Mouse (Mus musculus) stomach, embryonic 15.5 days (tissue): Measurements from ENCODE around the gene Chst11. TPM values are rescaled to one million over a fixed set of nuclear protein-coding genes. Genes with fewer than 3 reads are reported as not detected.
A peak's percentile ranks its signal among the peaks of the same experiment; 100 is the strongest.

Experiments used
- ATAC-seq: fragments of 200-750 bp; cut with Nextera tagmentation; 2 replicates; pipeline ENCODE4 v1.8.0; 2017; ENCODE audit warnings: low read depth, moderate number of reproducible peaks, moderate TSS enrichment; ENCODE audit not compliant: insufficient read depth, low FRiP score
- H3K27ac ChIP-seq: fragments of 300-500 bp; sonication (generic); 2 replicates; pipeline ENCODE4 v1.5.1; 2015; ENCODE audit warnings: mild to moderate bottlenecking, inconsistent platforms
- H3K27me3 ChIP-seq: fragments of 300-500 bp; sonication (generic); replicated peaks from 2 replicates; pipeline ENCODE4 v1.6.1; 2015; ENCODE audit warnings: inconsistent platforms
- H3K36me3 ChIP-seq: fragments of 300-500 bp; sonication (generic); 2 replicates; pipeline ENCODE4 v1.6.1; 2015; ENCODE audit warnings: inconsistent platforms
- H3K4me1 ChIP-seq: fragments of 300-500 bp; sonication (generic); 2 replicates; pipeline ENCODE4 v1.6.1; 2015; ENCODE audit warnings: inconsistent platforms
- H3K4me2 ChIP-seq: fragments of 300-500 bp; sonication (generic); 2 replicates; pipeline ENCODE4 v1.6.1; 2015; ENCODE audit warnings: mild to moderate bottlenecking, inconsistent platforms
- H3K4me3 ChIP-seq: fragments of 300-500 bp; sonication (generic); replicated peaks from 2 replicates; pipeline ENCODE4 v1.5.1; 2015; ENCODE audit warnings: inconsistent platforms
- H3K9ac ChIP-seq: fragments of 300-500 bp; sonication (generic); 2 replicates; pipeline ENCODE4 v1.6.1; 2015; ENCODE audit warnings: inconsistent platforms
- H3K9me3 ChIP-seq: fragments of 300-500 bp; sonication (generic); 2 replicates; pipeline ENCODE4 v1.6.1; 2016; ENCODE audit warnings: inconsistent platforms
- WGBS: fragments of 180-500 bp; shearing (Covaris S2); methylation state at CpG from one replicate; pipeline ENCODE4 v1.1.7; 2015; 5-methylcytosine and 5-hydroxymethylcytosine counted together
- polyA plus RNA-seq: library from polyadenylated mRNA; unstranded; fragments of >200 nt; fragmentation: Nextera tagmentation; extraction: Ambion mirVana; gene quantifications from 2 replicates; pipeline ENCODE4 v1.2.1, GENCODE M21; 2015

Chst11 gene
- polyA plus RNA-seq, 1 experiment from 2014 or later = 1.4 TPM

- no peaks in the 10 kb centered on the region for H3K27me3 ChIP-seq
- H3K9me3 ChIP-seq = no peaks in the 10 kb centered on the region
- no peak overlapping the region for H3K4me2 ChIP-seq
- no peak for ATAC-seq
- H3K4me3 ChIP-seq = no peak overlapping the region
- H3K9ac ChIP-seq = no peak overlapping the region
- WGBS = 44% methylated on average over 15 of the region's 15 CpGs
- peaks cover 4% of the 10 kb centered on the region; the same call in 1 of the 2 replicates for H3K4me1 ChIP-seq
- H3K36me3 ChIP-seq = no peaks in the 10 kb centered on the region
- no peak overlapping the region for H3K27ac ChIP-seq
Observed at GRCm38 (mm10) chr10:83102745-83103144, 117.4 kb downstream of the Chst11 start.

- Histone ChIP-seq H3K4me1 (peaks cover 10% of the 10 kb centered on the region), H3K9ac (no peak overlapping the region), H3K27me3 (no peaks in the 10 kb centered on the region), H3K36me3 (no peaks in the 10 kb centered on the region), H3K4me3 (no peak overlapping the region), H3K27ac (no peak overlapping the region), H3K9me3 (no peaks in the 10 kb centered on the region), H3K4me2 (no peak overlapping the region)
- no peak for ATAC-seq
- 92% methylated on average over 8 of the region's 8 CpGs for WGBS
Observed at GRCm38 (mm10) chr10:83104221-83104620, 118.9 kb downstream of the Chst11 start.

GRCm38 (mm10) chr10:83106152-83106746, 121.0 kb downstream of the Chst11 start:
- Histone ChIP-seq H3K4me2 (no peak overlapping the region), H3K4me3 (no peak overlapping the region), H3K4me1 (peaks cover 6% of the 10 kb centered on the region), H3K9me3 (no peaks in the 10 kb centered on the region), H3K9ac (no peak overlapping the region), H3K36me3 (no peaks in the 10 kb centered on the region), H3K27me3 (no peaks in the 10 kb centered on the region), H3K27ac (no peak overlapping the region)
- WGBS = 75% methylated on average over 7 of the region's 7 CpGs
- no peak for ATAC-seq

- H3K27ac ChIP-seq = peak overlapping the region; percentile 57
- WGBS = 51% methylated on average over 8 of the region's 8 CpGs
- ATAC-seq = peak; percentile 75
Observed at GRCm38 (mm10) chr10:83107385-83107784, 122.1 kb downstream of the Chst11 start.

GRCm38 (mm10) chr10:83107921-83108738, 122.8 kb downstream of the Chst11 start:
- WGBS = 54% methylated on average over 21 of the region's 21 CpGs
- no peak overlapping the region for H3K9ac ChIP-seq
- no peaks in the 10 kb centered on the region for H3K27me3 ChIP-seq
- H3K9me3 ChIP-seq = no peaks in the 10 kb centered on the region
- H3K27ac ChIP-seq = peak overlapping the region; percentile 57
- no peak for ATAC-seq
- H3K4me2 ChIP-seq = no peak overlapping the region
- no peak overlapping the region for H3K4me3 ChIP-seq
- peaks cover 6% of the 10 kb centered on the region for H3K4me1 ChIP-seq
- no peaks in the 10 kb centered on the region for H3K36me3 ChIP-seq

More at GRCm38 (mm10) chr10:83107385-83107784, 122.1 kb downstream of the Chst11 start:
- H3K4me1 ChIP-seq = peaks cover 6% of the 10 kb centered on the region
- H3K27me3 ChIP-seq = no peaks in the 10 kb centered on the region
- no peak overlapping the region for H3K9ac ChIP-seq
- H3K4me3 ChIP-seq = no peak overlapping the region
- H3K36me3 ChIP-seq = no peaks in the 10 kb centered on the region
- H3K4me2 ChIP-seq = no peak overlapping the region
- no peaks in the 10 kb centered on the region for H3K9me3 ChIP-seq

- WGBS = 88% methylated on average over 6 of the region's 6 CpGs
- no peak overlapping the region for H3K27ac ChIP-seq
Observed at GRCm38 (mm10) chr10:83108946-83109345, 123.6 kb downstream of the Chst11 start.

GRCm38 (mm10) chr10:83111046-83111445, 125.7 kb downstream of the Chst11 start:
- ATAC-seq = no peak
- Histone ChIP-seq H3K27me3 (no peaks in the 10 kb centered on the region), H3K4me1 (peaks cover 17% of the 10 kb centered on the region), H3K4me2 (no peak overlapping the region), H3K9ac (no peak overlapping the region), H3K9me3 (no peaks in the 10 kb centered on the region), H3K4me3 (no peak overlapping the region), H3K36me3 (no peaks in the 10 kb centered on the region), H3K27ac (no peak overlapping the region)
- 90% methylated on average over 6 of the region's 6 CpGs for WGBS

More at GRCm38 (mm10) chr10:83108946-83109345, 123.6 kb downstream of the Chst11 start:
- Histone ChIP-seq H3K27me3 (no peaks in the 10 kb centered on the region), H3K9ac (no peak overlapping the region), H3K4me3 (no peak overlapping the region), H3K4me1 (peaks cover 6% of the 10 kb centered on the region), H3K36me3 (no peaks in the 10 kb centered on the region), H3K4me2 (no peak overlapping the region), H3K9me3 (no peaks in the 10 kb centered on the region)
- no peak for ATAC-seq

GRCm38 (mm10) chr10:83112345-83112744, 127.0 kb downstream of the Chst11 start:
- WGBS = 71% methylated on average over 4 of the region's 4 CpGs
- Histone ChIP-seq H3K4me1 (peaks cover 29% of the 10 kb centered on the region), H3K36me3 (no peaks in the 10 kb centered on the region), H3K27me3 (no peaks in the 10 kb centered on the region), H3K9me3 (no peaks in the 10 kb centered on the region), H3K9ac (no peak overlapping the region), H3K27ac (no peak overlapping the region), H3K4me2 (no peak overlapping the region), H3K4me3 (no peak overlapping the region)
- ATAC-seq = no peak

- H3K9ac ChIP-seq = no peak overlapping the region
- no peaks in the 10 kb centered on the region for H3K27me3 ChIP-seq
- no peak for ATAC-seq
- no peaks in the 10 kb centered on the region for H3K36me3 ChIP-seq
- H3K4me2 ChIP-seq = no peak overlapping the region
- no peak overlapping the region for H3K4me3 ChIP-seq
- no peaks in the 10 kb centered on the region for H3K9me3 ChIP-seq
- peaks cover 33% of the 10 kb centered on the region; the same call in 1 of the 2 replicates for H3K4me1 ChIP-seq
- H3K27ac ChIP-seq = no peak overlapping the region
- 74% methylated on average over 5 of the region's 5 CpGs for WGBS
Observed at GRCm38 (mm10) chr10:83114564-83114963, 129.3 kb downstream of the Chst11 start.

- Histone ChIP-seq H3K9ac (no peak overlapping the region), H3K27ac (no peak overlapping the region), H3K27me3 (no peaks in the 10 kb centered on the region), H3K4me1 (peaks cover 33% of the 10 kb centered on the region; the same call in 1 of the 2 replicates), H3K4me3 (no peak overlapping the region), H3K36me3 (no peaks in the 10 kb centered on the region), H3K4me2 (no peak overlapping the region), H3K9me3 (no peaks in the 10 kb centered on the region)
- no peak for ATAC-seq
- WGBS = 26% methylated on average over 11 of the region's 11 CpGs
Observed at GRCm38 (mm10) chr10:83116889-83117288, 131.6 kb downstream of the Chst11 start.

- Histone ChIP-seq H3K4me2 (no peak overlapping the region), H3K4me3 (no peak overlapping the region), H3K27me3 (no peaks in the 10 kb centered on the region), H3K36me3 (no peaks in the 10 kb centered on the region), H3K27ac (no peak overlapping the region), H3K9ac (no peak overlapping the region), H3K4me1 (peaks cover 33% of the 10 kb centered on the region; the same call in 1 of the 2 replicates), H3K9me3 (no peaks in the 10 kb centered on the region)
- ATAC-seq = no peak
- 89% methylated on average over 6 of the region's 6 CpGs for WGBS
Observed at GRCm38 (mm10) chr10:83117851-83118250, 132.6 kb downstream of the Chst11 start.

GRCm38 (mm10) chr10:83118613-83119012, 133.3 kb downstream of the Chst11 start:
- WGBS = 59% methylated on average over 3 of the region's 3 CpGs
- no peak for ATAC-seq
- peaks cover 33% of the 10 kb centered on the region; the same call in 1 of the 2 replicates for H3K4me1 ChIP-seq
- no peak overlapping the region for H3K4me2 ChIP-seq
- no peaks in the 10 kb centered on the region for H3K9me3 ChIP-seq
- no peak overlapping the region for H3K4me3 ChIP-seq
- H3K27ac ChIP-seq = no peak overlapping the region
- H3K27me3 ChIP-seq = no peaks in the 10 kb centered on the region
- no peaks in the 10 kb centered on the region for H3K36me3 ChIP-seq
- no peak overlapping the region for H3K9ac ChIP-seq
